In the genomic region with DNA sequence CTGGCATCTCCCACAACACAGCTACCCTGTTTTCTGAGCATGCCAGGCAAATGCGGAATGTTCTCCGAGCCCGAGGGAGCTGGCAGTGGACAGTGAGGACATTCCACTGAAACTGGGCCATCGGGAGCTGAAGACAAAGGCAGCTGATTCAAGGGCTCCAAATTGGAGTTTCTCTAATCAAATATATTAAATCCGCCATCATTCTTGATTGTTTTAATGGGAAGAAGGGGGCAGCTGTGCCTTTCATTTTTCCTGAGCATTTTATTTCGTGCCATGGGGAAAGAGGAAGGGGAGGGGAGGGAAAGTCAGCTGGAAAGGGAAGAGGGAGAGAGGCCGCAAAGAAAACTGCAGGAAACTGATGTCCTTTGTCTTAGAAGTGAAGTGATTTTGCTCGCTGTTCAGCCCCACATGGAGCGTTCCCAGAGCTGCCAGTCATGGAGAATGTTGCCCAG, we compare ENCODE assay signal across 10 mouse cellular contexts.
DNase-seq lines count a peak whose midpoint lies in the region; ATAC-seq and TF ChIP-seq lines count a peak whose summit lies in the region.
"Had no signal": no experiment of that assay in that cellular context is flagged by ENCODE, and none has a peak within 500 bp of the region (broad histone marks: within the 10 kb centered on the region; RNA-seq: fewer than 3 reads in every experiment).

No protein-coding gene starts in this region.

- intact Hi-C loops in left cerebral cortex, postnatal 4 days (cut with DNase I): no loop called here

- no peak for TF ChIP-seq CTCF in forebrain, postnatal 0 days (IDR thresholded peaks at IDR 0.05; ENCODE audit: low read depth)

- H3K4me3 ChIP-seq in forebrain, postnatal 0 days (ENCODE audit: low read depth, low read length): no peak overlapping the region
- H3K4me3 ChIP-seq: embryonic facial prominence, embryonic 15.5 days; limb, embryonic 15.5 days had no signal

- H3K9ac ChIP-seq in forebrain, postnatal 0 days: no peak overlapping the region
- H3K9ac ChIP-seq: embryonic facial prominence, embryonic 15.5 days; limb, embryonic 15.5 days had no signal

- peak; percentile 63 for ATAC-seq in forebrain, postnatal 0 days

- peaks cover 4% of the 10 kb centered on the region; the same call in 1 of the 2 replicates for H3K4me1 ChIP-seq in forebrain, postnatal 0 days (ENCODE audit: insufficient read depth)

- no peak overlapping the region for H3K4me2 ChIP-seq in forebrain, postnatal 0 days (ENCODE audit: low read depth)
- H3K4me2 ChIP-seq: embryonic facial prominence, embryonic 15.5 days; limb, embryonic 15.5 days had no signal

- no peaks in the 10 kb centered on the region for H3K27me3 ChIP-seq in forebrain, postnatal 0 days (ENCODE audit: insufficient read depth, low read length)
- H3K27me3 ChIP-seq: limb, embryonic 15.5 days had no signal

- H3K27ac ChIP-seq in forebrain, postnatal 0 days (ENCODE audit: low read depth, low read length): 0 out of 2 replicates have a peak overlapping the region, but pooled peaks have one; percentile 37
- H3K27ac ChIP-seq: limb, embryonic 15.5 days had no signal

- no peaks in the 10 kb centered on the region for H3K36me3 ChIP-seq in forebrain, postnatal 0 days (ENCODE audit: insufficient read depth)
- H3K36me3 ChIP-seq: embryonic facial prominence, embryonic 15.5 days; limb, embryonic 15.5 days had no signal

- no peaks in the 10 kb centered on the region for H3K9me3 ChIP-seq in forebrain, postnatal 0 days (ENCODE audit: low read length)
- H3K9me3 ChIP-seq: embryonic facial prominence, embryonic 15.5 days; limb, embryonic 15.5 days had no signal

- WGBS in forebrain, postnatal 0 days: 31% methylated on average over 9 of the region's 9 CpGs

- peak; percentile 20 to 26 for DNase-seq in cerebellum, adult 18-20 months
- no peak for DNase-seq in cerebellum, adult 11-12 months
- peak; percentile 34 for DNase-seq in left cerebral cortex, adult 11 months (ENCODE audit: low spot score)
- no peak for DNase-seq in left cerebral cortex, adult 18-20 months (ENCODE audit: low spot score in 2 of 2)
- peak; percentile 62 for DNase-seq in forebrain, postnatal 0 days
- DNase-seq in left cerebral cortex, postnatal 4 days: peak; percentile 50
- no peak for DNase-seq in thymus, postnatal 4 days
- DNase-seq in kidney, adult 11 months: no peak

Comparison
In these comparisons a context has a peak if more than half of its experiments do, and no peak if none do; other contexts are left out.
1. DNase-seq: peak in cerebellum, adult 18-20 months (2 of 2), left cerebral cortex, adult 11 months (single experiment), forebrain, postnatal 0 days (single experiment) and left cerebral cortex, postnatal 4 days (single experiment); none in cerebellum, adult 11-12 months (single experiment), left cerebral cortex, adult 18-20 months (0 of 2), thymus, postnatal 4 days (single experiment) and kidney, adult 11 months (single experiment).